In the genomic region with DNA sequence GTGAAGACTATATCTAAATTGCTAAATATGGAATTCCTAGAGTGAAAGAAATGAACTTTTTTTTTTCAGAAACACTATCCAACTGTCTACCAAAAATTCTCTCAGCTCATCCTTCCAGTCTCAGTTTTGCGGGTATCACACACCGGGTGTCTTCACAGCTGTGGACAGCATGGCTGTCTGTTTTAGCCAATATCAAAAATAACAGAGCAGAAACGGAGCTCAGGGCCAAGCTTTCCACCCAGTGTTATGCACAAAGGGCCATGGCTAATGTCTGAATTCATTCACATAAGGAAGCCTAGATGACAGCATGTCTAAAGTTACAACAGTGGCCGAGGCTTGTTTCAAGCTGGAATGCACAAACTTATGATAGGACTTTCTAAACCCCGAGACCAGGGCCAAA, we compare ENCODE assay signal across 21 mouse cellular contexts. TPM values are rescaled to one million over a fixed set of nuclear protein-coding genes. Genes with fewer than 3 reads are reported as not detected.
DNase-seq lines count a peak whose midpoint lies in the region.
"Had no signal": no experiment of that assay in that cellular context is flagged by ENCODE, and none has a peak within 500 bp of the region (broad histone marks: within the 10 kb centered on the region; RNA-seq: fewer than 3 reads in every experiment).

No protein-coding gene starts in this region.

- DNase-seq in heart, adult 11 months, result peak; percentile 36
- no peak for DNase-seq in heart, postnatal 14 days
- peak; percentile 42 to 70 for DNase-seq in right cerebral cortex, postnatal 10 days (ENCODE audit: low spot score in 2 of 2)
- DNase-seq in right cerebral cortex, postnatal 14 days, result no peak
- peak; percentile 24 for DNase-seq in testis, postnatal 10 days (ENCODE audit: low spot score)
- no peak for DNase-seq in midbrain, embryonic 10.5 days (ENCODE audit: low spot score)
- DNase-seq: adrenal gland, adult 2 months; adrenal gland, postnatal 14 days; cerebellum, adult 11-12 months; cerebellum, adult 8-10 months; cerebellum, postnatal 36 days; embryo, embryonic 11 days; gastrocnemius, postnatal 10 days; gastrocnemius, postnatal 36 days had no signal

- 95% methylated on average over 5 of the region's 5 CpGs for WGBS in midbrain, embryonic 10.5 days

- peaks cover 3% of the 10 kb centered on the region; the same call in 1 of the 2 replicates for H3K4me1 ChIP-seq in midbrain, embryonic 10.5 days
- H3K4me1 ChIP-seq: embryonic facial prominence, embryonic 10.5 days; embryonic facial prominence, embryonic 13.5 days; forebrain, embryonic 12.5 days; heart, embryonic 13.5 days; hindbrain, embryonic 12.5 days; hindbrain, embryonic 15.5 days had no signal

- H3K27me3 ChIP-seq in midbrain, embryonic 10.5 days (ENCODE audit: low read depth, poor library complexity, severe bottlenecking), result no peaks in the 10 kb centered on the region
- H3K27me3 ChIP-seq: embryonic facial prominence, embryonic 13.5 days; forebrain, embryonic 12.5 days; heart, embryonic 13.5 days; hindbrain, embryonic 12.5 days; hindbrain, embryonic 15.5 days had no signal

- intact Hi-C loops in heart, postnatal 14 days (cut with DNase I), result no loop called here

- no peak overlapping the region for H3K4me3 ChIP-seq in midbrain, embryonic 10.5 days
- H3K4me3 ChIP-seq: embryonic facial prominence, embryonic 10.5 days; embryonic facial prominence, embryonic 13.5 days; erythroblast, embryonic 14.5 days; forebrain, embryonic 12.5 days; heart, embryonic 13.5 days; hindbrain, embryonic 12.5 days; hindbrain, embryonic 15.5 days had no signal

- no peaks in the 10 kb centered on the region for H3K36me3 ChIP-seq in midbrain, embryonic 10.5 days
- H3K36me3 ChIP-seq: embryonic facial prominence, embryonic 10.5 days; embryonic facial prominence, embryonic 13.5 days; forebrain, embryonic 12.5 days; heart, embryonic 13.5 days; hindbrain, embryonic 12.5 days; hindbrain, embryonic 15.5 days had no signal

- no peaks in the 10 kb centered on the region for H3K9me3 ChIP-seq in midbrain, embryonic 10.5 days (replicated peaks)
- H3K9me3 ChIP-seq: embryonic facial prominence, embryonic 10.5 days; embryonic facial prominence, embryonic 13.5 days; forebrain, embryonic 12.5 days; heart, embryonic 13.5 days; hindbrain, embryonic 12.5 days; hindbrain, embryonic 15.5 days had no signal

- H3K27ac ChIP-seq in midbrain, embryonic 10.5 days (replicated peaks), result no peak overlapping the region
- H3K27ac ChIP-seq: embryonic facial prominence, embryonic 10.5 days; embryonic facial prominence, embryonic 13.5 days; forebrain, embryonic 12.5 days; heart, embryonic 13.5 days; hindbrain, embryonic 12.5 days; hindbrain, embryonic 15.5 days had no signal

RNA-seq across cellular contexts. Expression of a gene that starts 12.2 kb away (rescaled TPM):
- total RNA-seq in heart, postnatal 14 days (2021), result 1 to 10 TPM; 4.1 to 4.8 TPM
- 11.1 and 11.5 TPM in 2 replicates for polyA plus RNA-seq in midbrain, embryonic 10.5 days (2016; fragmentation: Nextera tagmentation; extraction: Ambion mirVana)

RNA-seq across cellular contexts. Expression of a gene that starts 54.5 kb away (rescaled TPM):
- 10 to 100 TPM; 28.8 to 38.1 TPM for total RNA-seq in heart, postnatal 14 days (2021)
- polyA plus RNA-seq in midbrain, embryonic 10.5 days (2016; fragmentation: Nextera tagmentation; extraction: Ambion mirVana), result 66.8 and 69.0 TPM in 2 replicates

Comparison
In these comparisons a context has a peak if more than half of its experiments do, and no peak if none do; other contexts are left out.
1. DNase-seq: peak in heart, adult 11 months (single experiment), right cerebral cortex, postnatal 10 days (2 of 2) and testis, postnatal 10 days (single experiment); none in heart, postnatal 14 days (0 of 2), right cerebral cortex, postnatal 14 days (single experiment) and midbrain, embryonic 10.5 days (single experiment).